Mouse (Mus musculus): ENCODE data around the gene Tbxas1. TPM values are rescaled to one million over a fixed set of nuclear protein-coding genes. Genes with fewer than 3 reads are reported as not detected.
A peak's percentile ranks its signal among the peaks of the same experiment; 100 is the strongest.

Gene Tbxas1
- polyA plus RNA-seq, 2 experiments, result 4.5 to 6.3 TPM

DNA sequence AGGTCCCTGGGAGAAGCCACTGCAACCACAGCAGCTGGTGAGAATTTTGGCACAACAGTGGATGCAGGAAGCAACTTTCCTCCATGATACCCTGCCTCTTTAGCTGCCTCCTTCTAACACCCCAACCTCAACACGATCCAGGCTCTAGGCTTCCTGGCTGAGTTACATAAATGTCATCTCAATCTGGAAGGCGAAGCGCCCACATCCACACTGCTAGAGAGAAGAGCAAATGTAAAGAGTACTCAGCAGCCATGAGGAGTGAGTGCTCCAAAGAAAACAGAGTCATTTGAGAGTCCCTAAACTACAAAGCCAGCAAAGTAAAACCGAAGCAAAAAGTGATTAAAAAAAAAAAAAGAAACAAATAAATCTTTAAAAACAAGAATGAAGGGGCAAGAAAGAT is 229.4 kb downstream of the Tbxas1 start:
- Histone ChIP-seq H3K27ac (no peak overlapping the region), H3K4me3 (ENCODE audit: insufficient read depth in 1 of 2, low read depth in 2 of 2, low read length in 2 of 2) (no peak overlapping the region), H3K9ac (replicated peaks) (no peak overlapping the region), H3K27me3 (ENCODE audit: control insufficient read depth, insufficient read depth, low read length) (no peaks in the 10 kb centered on the region), H3K4me2 (ENCODE audit: low read depth) (no peak overlapping the region), H3K36me3 (replicated peaks; ENCODE audit: control insufficient read depth, insufficient read depth, low read depth) (no peaks in the 10 kb centered on the region), H3K9me3 (ENCODE audit: control insufficient read depth, low read length) (no peaks in the 10 kb centered on the region), H3K4me1 (replicated peaks; ENCODE audit: control insufficient read depth in 2 of 2, insufficient read depth in 2 of 2, low read length in 1 of 2) (no peaks in the 10 kb centered on the region)
- WGBS (ENCODE audit: insufficient replicate concordance), result 50% methylated on average over 4 of the region's 4 CpGs
- ATAC-seq (ENCODE audit: insufficient read depth), result no peak
- TF ChIP-seq EP300 (IDR thresholded peaks at IDR 0.05; ENCODE audit: low read depth) (no peak), CTCF (IDR thresholded peaks at IDR 0.05; ENCODE audit: low read depth) (no peak)
- DNase-seq (ENCODE audit: low read depth in 3 of 3, low spot score in 3 of 3), result no peak

DNA sequence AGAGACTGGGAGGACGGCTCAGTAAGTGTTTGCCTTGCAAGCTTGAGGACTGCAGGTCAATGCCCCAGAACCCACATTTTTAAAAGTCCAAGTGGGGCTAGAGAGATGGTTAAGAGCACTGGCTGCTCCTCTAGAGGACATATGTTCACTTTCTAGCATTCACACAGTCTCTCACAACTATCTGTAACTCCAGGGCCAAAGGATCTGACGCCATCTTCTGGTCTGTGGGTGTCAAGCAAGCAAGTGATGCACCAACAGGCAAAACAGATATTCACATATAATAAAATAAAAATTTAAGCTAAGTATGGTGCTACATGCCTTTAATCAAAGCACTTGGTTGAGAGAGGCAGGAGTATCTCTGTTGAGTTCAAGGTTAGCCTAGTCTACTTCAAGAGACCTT is 231.6 kb downstream of the Tbxas1 start:
- WGBS (ENCODE audit: insufficient replicate concordance), result 56% methylated on average over 2 of the region's 2 CpGs
- Histone ChIP-seq H3K4me1 (replicated peaks; ENCODE audit: control insufficient read depth in 2 of 2, insufficient read depth in 2 of 2, low read length in 1 of 2) (no peaks in the 10 kb centered on the region), H3K36me3 (replicated peaks; ENCODE audit: control insufficient read depth, insufficient read depth, low read depth) (no peaks in the 10 kb centered on the region; the same call in 1 of the 2 replicates), H3K27me3 (ENCODE audit: control insufficient read depth, insufficient read depth, low read length) (no peaks in the 10 kb centered on the region), H3K9ac (replicated peaks) (no peak overlapping the region), H3K4me2 (ENCODE audit: low read depth) (no peak overlapping the region), H3K9me3 (ENCODE audit: control insufficient read depth, low read length) (no peaks in the 10 kb centered on the region), H3K27ac (no peak overlapping the region), H3K4me3 (ENCODE audit: insufficient read depth in 1 of 2, low read depth in 2 of 2, low read length in 2 of 2) (no peak overlapping the region)
- no peak for ATAC-seq (ENCODE audit: insufficient read depth)
- TF ChIP-seq CTCF (IDR thresholded peaks at IDR 0.05; ENCODE audit: low read depth) (peak; percentile 43), EP300 (IDR thresholded peaks at IDR 0.05; ENCODE audit: low read depth) (no peak)
- no peak for DNase-seq (ENCODE audit: low read depth in 3 of 3, low spot score in 3 of 3)

DNA sequence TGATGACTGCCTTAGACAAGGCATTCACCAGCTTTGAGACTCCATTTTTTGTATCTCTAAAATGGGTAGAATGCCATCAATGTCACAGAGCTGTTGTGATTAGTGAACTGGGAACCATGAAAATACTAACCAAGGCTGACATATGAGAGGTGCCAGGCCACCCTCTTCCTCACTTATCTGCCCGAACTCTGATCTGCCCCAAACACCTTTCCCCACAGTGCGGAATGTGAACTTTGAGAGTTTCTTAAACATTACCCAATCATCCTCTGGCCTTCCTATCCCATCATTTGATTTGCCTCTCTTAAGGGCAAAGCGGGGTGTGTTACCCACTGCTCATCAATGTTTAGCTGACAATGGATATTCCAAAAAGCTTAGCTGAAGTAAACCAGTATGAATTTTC is 237.5 kb downstream of the Tbxas1 start:
- Histone ChIP-seq H3K36me3 (replicated peaks; ENCODE audit: control insufficient read depth, insufficient read depth, low read depth) (no peaks in the 10 kb centered on the region; the same call in 1 of the 2 replicates), H3K4me2 (ENCODE audit: low read depth) (no peak overlapping the region), H3K4me1 (replicated peaks; ENCODE audit: control insufficient read depth in 2 of 2, insufficient read depth in 2 of 2, low read length in 1 of 2) (peaks cover 0 to 5% of the 10 kb centered on the region in 2 experiments; a peak in 1 of 4 replicates), H3K9ac (replicated peaks) (no peak overlapping the region), H3K9me3 (ENCODE audit: control insufficient read depth, low read length) (no peaks in the 10 kb centered on the region), H3K4me3 (ENCODE audit: insufficient read depth in 1 of 2, low read depth in 2 of 2, low read length in 2 of 2) (no peak overlapping the region), H3K27ac (no peak overlapping the region), H3K27me3 (ENCODE audit: control insufficient read depth, insufficient read depth, low read length) (peaks cover 20% of the 10 kb centered on the region)
- no peak for TF ChIP-seq CTCF (IDR thresholded peaks at IDR 0.05; ENCODE audit: low read depth)
- TF ChIP-seq EP300 (IDR thresholded peaks at IDR 0.05; ENCODE audit: low read depth), result no peak
- DNase-seq (ENCODE audit: low read depth in 3 of 3, low spot score in 3 of 3) (no peak), ATAC-seq (ENCODE audit: insufficient read depth) (no peak)
- 75% methylated on average over 3 of the region's 3 CpGs for WGBS (ENCODE audit: insufficient replicate concordance)

DNA sequence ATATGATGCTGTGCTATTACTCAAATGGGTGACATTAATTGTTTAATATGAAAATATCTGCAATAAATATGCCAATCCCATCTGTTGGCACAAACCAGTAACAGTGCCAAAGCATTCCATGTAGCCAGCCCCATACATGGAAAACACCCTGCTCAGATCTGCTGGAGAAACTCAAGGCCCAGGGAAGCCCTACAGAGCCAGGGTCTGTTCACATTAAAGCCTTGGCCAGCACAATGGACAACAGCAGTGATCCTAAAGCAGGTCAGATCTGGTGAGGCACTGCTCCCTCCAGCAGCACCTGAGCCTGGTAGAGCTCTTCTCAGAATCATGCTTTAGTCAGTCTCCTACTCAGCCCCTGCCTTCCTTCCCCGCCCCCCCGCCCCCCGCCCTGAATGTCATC is 237.9 kb downstream of the Tbxas1 start:
- Histone ChIP-seq H3K4me1 (replicated peaks; ENCODE audit: control insufficient read depth in 2 of 2, insufficient read depth in 2 of 2, low read length in 1 of 2) (peaks cover 0 to 5% of the 10 kb centered on the region in 2 experiments; a peak in 1 of 4 replicates), H3K27ac (no peak overlapping the region), H3K4me3 (ENCODE audit: insufficient read depth in 1 of 2, low read depth in 2 of 2, low read length in 2 of 2) (no peak overlapping the region), H3K9me3 (ENCODE audit: control insufficient read depth, low read length) (no peaks in the 10 kb centered on the region), H3K9ac (replicated peaks) (no peak overlapping the region), H3K36me3 (replicated peaks; ENCODE audit: control insufficient read depth, insufficient read depth, low read depth) (no peaks in the 10 kb centered on the region; the same call in 1 of the 2 replicates), H3K27me3 (ENCODE audit: control insufficient read depth, insufficient read depth, low read length) (peaks cover 25% of the 10 kb centered on the region), H3K4me2 (ENCODE audit: low read depth) (no peak overlapping the region)
- WGBS (ENCODE audit: insufficient replicate concordance), result 62% methylated on average over 3 of the region's 3 CpGs
- DNase-seq (ENCODE audit: low read depth in 3 of 3, low spot score in 3 of 3), result no peak
- ATAC-seq (ENCODE audit: insufficient read depth), result no peak
- no peak for TF ChIP-seq EP300 (IDR thresholded peaks at IDR 0.05; ENCODE audit: low read depth)
- no peak for TF ChIP-seq CTCF (IDR thresholded peaks at IDR 0.05; ENCODE audit: low read depth)

DNA sequence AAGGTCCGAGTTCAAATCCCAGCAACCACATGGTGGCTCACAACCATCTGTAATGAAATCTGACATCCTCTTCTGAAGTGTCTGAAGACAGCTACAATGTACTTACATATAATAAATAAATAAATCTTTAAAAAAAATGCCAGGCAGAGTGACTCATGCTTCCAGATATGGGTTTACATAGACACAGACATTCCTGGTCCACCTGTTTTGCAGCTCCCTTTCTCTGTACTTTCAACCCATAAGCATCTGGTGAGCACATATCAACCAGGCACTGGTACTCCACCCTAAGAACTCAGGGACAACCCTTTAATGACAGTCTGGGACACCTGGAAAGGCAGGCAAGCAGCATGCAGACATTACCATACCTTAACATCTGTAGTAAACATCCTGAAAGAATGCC is 240.2 kb downstream of the Tbxas1 start:
- Histone ChIP-seq H3K27me3 (ENCODE audit: control insufficient read depth, insufficient read depth, low read length) (peaks cover 44% of the 10 kb centered on the region), H3K4me2 (ENCODE audit: low read depth) (no peak overlapping the region), H3K9me3 (ENCODE audit: control insufficient read depth, low read length) (0 out of 2 replicates have a peak, but pooled peaks cover 2% of the 10 kb centered on the region)

More for the DNA sequence above, 240.2 kb downstream of the Tbxas1 start:
- Histone ChIP-seq H3K9ac (replicated peaks) (no peak overlapping the region), H3K36me3 (replicated peaks; ENCODE audit: control insufficient read depth, insufficient read depth, low read depth) (no peaks in the 10 kb centered on the region; the same call in 1 of the 2 replicates), H3K27ac (no peak overlapping the region), H3K4me1 (replicated peaks; ENCODE audit: control insufficient read depth in 2 of 2, insufficient read depth in 2 of 2, low read length in 1 of 2) (peaks cover 0 to 5% of the 10 kb centered on the region in 2 experiments; a peak in 1 of 4 replicates), H3K4me3 (ENCODE audit: insufficient read depth in 1 of 2, low read depth in 2 of 2, low read length in 2 of 2) (no peak overlapping the region)
- TF ChIP-seq EP300 (IDR thresholded peaks at IDR 0.05; ENCODE audit: low read depth) (no peak), CTCF (IDR thresholded peaks at IDR 0.05; ENCODE audit: low read depth) (no peak)
- 39% methylated on average over 1 of the region's 1 CpGs for WGBS (ENCODE audit: insufficient replicate concordance)
- ATAC-seq (ENCODE audit: insufficient read depth) (no peak), DNase-seq (ENCODE audit: low read depth in 3 of 3, low spot score in 3 of 3) (no peak)

Data from liver, embryonic 14.5 days (tissue).